Mouse (Mus musculus): ENCODE data around the gene Wdhd1. TPM values are rescaled to one million over a fixed set of nuclear protein-coding genes. Genes with fewer than 3 reads are reported as not detected.

The Wdhd1 gene
- polyA plus RNA-seq, 1 experiment from 2014 or later: 22.0 TPM

GRCm38 (mm10) chr14:47206601-47207000, 70.1 kb downstream of the Wdhd1 start:
- 86% methylated on average over 3 of the region's 3 CpGs for WGBS
- Histone ChIP-seq H3K9ac (ENCODE audit: low read depth, low read length) (no peak overlapping the region), H3K27ac (replicated peaks; ENCODE audit: low read depth, low read length) (no peak overlapping the region), H3K9me3 (ENCODE audit: control insufficient read depth, low read length) (no peaks in the 10 kb centered on the region), H3K36me3 (ENCODE audit: control insufficient read depth, insufficient read depth, low read length) (no peaks in the 10 kb centered on the region), H3K4me2 (ENCODE audit: low read depth, low read length) (no peak overlapping the region), H3K4me3 (ENCODE audit: low read depth, low read length) (no peak overlapping the region), H3K27me3 (replicated peaks; ENCODE audit: control insufficient read depth, insufficient read depth, low read length) (no peaks in the 10 kb centered on the region), H3K4me1 (ENCODE audit: control insufficient read depth, insufficient read depth, low read length) (no peaks in the 10 kb centered on the region)
- ATAC-seq (ENCODE audit: low read depth) (no peak), DNase-seq (ENCODE audit: low spot score) (no peak)

- H3K9me3 ChIP-seq (ENCODE audit: control insufficient read depth, low read length): no peaks in the 10 kb centered on the region
- no peaks in the 10 kb centered on the region for H3K36me3 ChIP-seq (ENCODE audit: control insufficient read depth, insufficient read depth, low read length)
- no peak for ATAC-seq (ENCODE audit: low read depth)
- no peak for DNase-seq (ENCODE audit: low spot score)
- WGBS: 93% methylated on average over 5 of the region's 5 CpGs
- no peak overlapping the region for H3K4me2 ChIP-seq (ENCODE audit: low read depth, low read length)
- H3K27ac ChIP-seq (replicated peaks; ENCODE audit: low read depth, low read length): no peak overlapping the region
- no peak overlapping the region for H3K9ac ChIP-seq (ENCODE audit: low read depth, low read length)
- H3K4me1 ChIP-seq (ENCODE audit: control insufficient read depth, insufficient read depth, low read length): no peaks in the 10 kb centered on the region
- no peaks in the 10 kb centered on the region for H3K27me3 ChIP-seq (replicated peaks; ENCODE audit: control insufficient read depth, insufficient read depth, low read length)
- no peak overlapping the region for H3K4me3 ChIP-seq (ENCODE audit: low read depth, low read length)
These were observed 71.2 kb downstream of the Wdhd1 start for GRCm38 (mm10) chr14:47205270-47205972.

- Histone ChIP-seq H3K27me3 (replicated peaks; ENCODE audit: control insufficient read depth, insufficient read depth, low read length) (no peaks in the 10 kb centered on the region), H3K9ac (ENCODE audit: low read depth, low read length) (no peak overlapping the region), H3K36me3 (ENCODE audit: control insufficient read depth, insufficient read depth, low read length) (no peaks in the 10 kb centered on the region), H3K4me2 (ENCODE audit: low read depth, low read length) (no peak overlapping the region), H3K9me3 (ENCODE audit: control insufficient read depth, low read length) (no peaks in the 10 kb centered on the region), H3K4me1 (ENCODE audit: control insufficient read depth, insufficient read depth, low read length) (no peaks in the 10 kb centered on the region), H3K27ac (replicated peaks; ENCODE audit: low read depth, low read length) (no peak overlapping the region), H3K4me3 (ENCODE audit: low read depth, low read length) (no peak overlapping the region)
- DNase-seq (ENCODE audit: low spot score) (no peak), ATAC-seq (ENCODE audit: low read depth) (no peak)
- 76% methylated on average over 3 of the region's 3 CpGs for WGBS
These were observed 79.3 kb downstream of the Wdhd1 start for GRCm38 (mm10) chr14:47197340-47197739.

DNA sequence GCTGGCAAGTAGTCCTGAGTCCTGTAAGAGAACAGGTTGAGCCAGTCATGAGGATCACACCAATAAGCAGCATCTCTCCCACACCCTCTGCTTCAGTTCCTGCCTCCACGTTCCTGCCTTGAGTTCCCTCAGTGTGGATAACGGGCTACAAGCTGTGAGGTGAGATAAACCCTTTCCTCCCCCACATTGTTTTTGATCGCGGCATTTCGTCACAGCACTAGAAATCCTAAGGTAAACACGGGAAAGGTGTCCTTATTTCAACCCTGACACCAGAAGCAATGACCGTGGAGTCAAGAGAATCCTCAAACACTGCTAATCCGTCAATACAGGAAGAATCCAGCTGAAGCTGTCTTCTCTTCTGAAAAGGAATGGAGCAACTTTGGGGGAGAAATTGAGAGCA, 79.9 kb downstream of the Wdhd1 start:
- WGBS: 80% methylated on average over 8 of the region's 8 CpGs

GRCm38 (mm10) chr14:47194096-47194495, 82.6 kb downstream of the Wdhd1 start:
- no peaks in the 10 kb centered on the region for H3K36me3 ChIP-seq (ENCODE audit: control insufficient read depth, insufficient read depth, low read length)
- H3K9me3 ChIP-seq (ENCODE audit: control insufficient read depth, low read length): no peaks in the 10 kb centered on the region
- no peak overlapping the region for H3K27ac ChIP-seq (replicated peaks; ENCODE audit: low read depth, low read length)
- no peaks in the 10 kb centered on the region for H3K27me3 ChIP-seq (replicated peaks; ENCODE audit: control insufficient read depth, insufficient read depth, low read length)
- no peak overlapping the region for H3K4me3 ChIP-seq (ENCODE audit: low read depth, low read length)
- H3K4me1 ChIP-seq (ENCODE audit: control insufficient read depth, insufficient read depth, low read length): no peaks in the 10 kb centered on the region
- no peak for DNase-seq (ENCODE audit: low spot score)
- 28% methylated on average over 4 of the region's 4 CpGs for WGBS
- H3K9ac ChIP-seq (ENCODE audit: low read depth, low read length): no peak overlapping the region
- H3K4me2 ChIP-seq (ENCODE audit: low read depth, low read length): no peak overlapping the region
- no peak for ATAC-seq (ENCODE audit: low read depth)

More for the DNA sequence above, 79.9 kb downstream of the Wdhd1 start:
- Histone ChIP-seq H3K4me2 (ENCODE audit: low read depth, low read length) (no peak overlapping the region), H3K4me3 (ENCODE audit: low read depth, low read length) (no peak overlapping the region), H3K9ac (ENCODE audit: low read depth, low read length) (no peak overlapping the region), H3K36me3 (ENCODE audit: control insufficient read depth, insufficient read depth, low read length) (no peaks in the 10 kb centered on the region), H3K4me1 (ENCODE audit: control insufficient read depth, insufficient read depth, low read length) (no peaks in the 10 kb centered on the region), H3K27me3 (replicated peaks; ENCODE audit: control insufficient read depth, insufficient read depth, low read length) (no peaks in the 10 kb centered on the region), H3K27ac (replicated peaks; ENCODE audit: low read depth, low read length) (no peak overlapping the region), H3K9me3 (ENCODE audit: control insufficient read depth, low read length) (no peaks in the 10 kb centered on the region)
- ATAC-seq (ENCODE audit: low read depth): no peak
- DNase-seq (ENCODE audit: low spot score): no peak

DNA sequence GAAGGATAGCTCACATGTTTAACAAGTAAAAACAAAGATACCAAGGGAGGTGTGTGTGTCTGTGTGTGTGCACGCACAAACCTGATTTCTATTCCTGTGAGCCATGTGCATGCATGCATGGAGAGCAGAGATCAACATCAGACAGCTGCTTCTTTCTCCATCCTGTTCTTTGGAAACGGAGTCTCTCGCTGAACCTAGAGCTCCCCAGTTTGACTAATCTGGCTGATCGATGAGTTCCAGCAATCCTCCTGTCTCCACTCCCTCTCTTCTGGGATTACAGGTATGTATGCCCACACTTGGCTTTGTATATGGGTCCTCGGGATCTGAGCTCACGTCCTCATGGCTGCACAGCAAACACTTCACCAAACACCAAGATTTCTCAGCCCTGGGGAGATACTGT, 83.2 kb downstream of the Wdhd1 start:
- Histone ChIP-seq H3K27me3 (replicated peaks; ENCODE audit: control insufficient read depth, insufficient read depth, low read length) (peaks cover 5% of the 10 kb centered on the region), H3K27ac (replicated peaks; ENCODE audit: low read depth, low read length) (no peak overlapping the region), H3K4me1 (ENCODE audit: control insufficient read depth, insufficient read depth, low read length) (peaks cover 3% of the 10 kb centered on the region; the same call in 1 of the 2 replicates), H3K4me2 (ENCODE audit: low read depth, low read length) (no peak overlapping the region), H3K36me3 (ENCODE audit: control insufficient read depth, insufficient read depth, low read length) (no peaks in the 10 kb centered on the region), H3K9ac (ENCODE audit: low read depth, low read length) (no peak overlapping the region), H3K9me3 (ENCODE audit: control insufficient read depth, low read length) (no peaks in the 10 kb centered on the region), H3K4me3 (ENCODE audit: low read depth, low read length) (no peak overlapping the region)
- ATAC-seq (ENCODE audit: low read depth) (no peak), DNase-seq (ENCODE audit: low spot score) (no peak)
- WGBS: 74% methylated on average over 6 of the region's 6 CpGs

DNA sequence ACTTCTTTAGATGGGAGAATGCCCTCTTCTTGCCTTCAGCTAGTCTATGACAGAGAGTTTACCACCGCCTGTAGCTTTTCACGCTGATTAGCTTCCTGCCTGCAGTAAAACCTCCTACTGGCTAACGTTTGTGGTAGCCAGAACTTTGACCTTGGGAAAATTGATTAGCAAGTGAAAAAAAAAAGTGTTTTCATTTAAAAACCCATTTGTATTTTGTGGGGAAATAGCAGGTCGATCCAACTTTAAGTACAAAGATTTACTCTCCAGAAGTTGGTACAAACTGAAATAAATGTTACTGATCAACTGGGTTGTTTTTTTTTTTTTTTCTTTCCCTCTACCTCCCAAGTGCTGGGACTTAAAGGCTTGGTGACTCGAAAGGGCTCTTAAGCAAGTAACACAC, 84.8 kb downstream of the Wdhd1 start:
- Histone ChIP-seq H3K4me2 (ENCODE audit: low read depth, low read length) (no peak overlapping the region), H3K9me3 (ENCODE audit: control insufficient read depth, low read length) (no peaks in the 10 kb centered on the region), H3K4me3 (ENCODE audit: low read depth, low read length) (no peak overlapping the region), H3K27me3 (replicated peaks; ENCODE audit: control insufficient read depth, insufficient read depth, low read length) (peaks cover 19% of the 10 kb centered on the region), H3K36me3 (ENCODE audit: control insufficient read depth, insufficient read depth, low read length) (no peaks in the 10 kb centered on the region), H3K9ac (ENCODE audit: low read depth, low read length) (no peak overlapping the region), H3K4me1 (ENCODE audit: control insufficient read depth, insufficient read depth, low read length) (peaks cover 7% of the 10 kb centered on the region; the same call in 1 of the 2 replicates), H3K27ac (replicated peaks; ENCODE audit: low read depth, low read length) (no peak overlapping the region)
- ATAC-seq (ENCODE audit: low read depth) (no peak), DNase-seq (ENCODE audit: low spot score) (no peak)
- 42% methylated on average over 5 of the region's 5 CpGs for whole genome bisulfite sequencing

Other genes with a start within 250 kb of the Wdhd1 start
- 2.1 and 2.3 TPM in 2 replicates for gene Gch1, start 87.4 kb downstream of the Wdhd1 start, polyA plus RNA-seq (2014; fragmentation: Nextera tagmentation; extraction: Ambion mirVana)
- 4.2 and 4.7 TPM in 2 replicates for gene Socs4, start 74 bp upstream of the Wdhd1 start, polyA plus RNA-seq (2014; fragmentation: Nextera tagmentation; extraction: Ambion mirVana)
- 75.6 and 78.8 TPM in 2 replicates for gene Mapk1ip1l, start 21.4 kb upstream of the Wdhd1 start, polyA plus RNA-seq (2014; fragmentation: Nextera tagmentation; extraction: Ambion mirVana)
- 50.0 and 81.7 TPM in 2 replicates for gene Lgals3, start 90.9 kb upstream of the Wdhd1 start, polyA plus RNA-seq (2014; fragmentation: Nextera tagmentation; extraction: Ambion mirVana)
- 25.5 and 35.1 TPM in 2 replicates for gene Dlgap5, start 141.6 kb upstream of the Wdhd1 start, polyA plus RNA-seq (2014; fragmentation: Nextera tagmentation; extraction: Ambion mirVana)
- gene Fbxo34, start 173.6 kb upstream of the Wdhd1 start, polyA plus RNA-seq (2014; fragmentation: Nextera tagmentation; extraction: Ambion mirVana): 23.5 and 24.4 TPM in 2 replicates

Measured in embryonic facial prominence, embryonic 14.5 days (tissue).